Mouse (Mus musculus) stomach, embryonic 14.5 days (tissue): ENCODE measurements at regions not wholly inside any gene's neighbourhood (a gene's known extent, or its start where the extent isn't known, plus 50 kb on each side); places are given as distances from the start of the nearest gene placed in this dataset.
A peak's percentile ranks its signal among the peaks of the same experiment; 100 is the strongest.

ENCODE experiments used
- ATAC-seq: fragments of 200-750 bp; cut with Nextera tagmentation; 2 replicates; pipeline ENCODE4 v1.8.0; 2017; ENCODE audit warnings: low read depth, moderate TSS enrichment; ENCODE audit not compliant: insufficient number of reproducible peaks, insufficient read depth, low FRiP score
- H3K27ac ChIP-seq: fragments of 300-500 bp; sonication (generic); 2 replicates; pipeline ENCODE4 v1.5.1; 2014; ENCODE audit warnings: mild to moderate bottlenecking, low read length, moderate library complexity, mixed read lengths
- H3K27me3 ChIP-seq: fragments of 300-500 bp; sonication (generic); 2 replicates; pipeline ENCODE4 v1.6.1; 2014; ENCODE audit warnings: low read length, control low read depth, mixed read lengths; ENCODE audit not compliant: control insufficient read depth, insufficient read depth
- H3K36me3 ChIP-seq: fragments of 300-500 bp; sonication (generic); 2 replicates; pipeline ENCODE4 v1.6.1; 2014; ENCODE audit warnings: mild to moderate bottlenecking, control low read depth, low read length, moderate library complexity, mixed read lengths; ENCODE audit not compliant: control insufficient read depth, insufficient read depth
- H3K4me1 ChIP-seq: fragments of 300-500 bp; sonication (generic); 2 replicates; pipeline ENCODE4 v1.6.1; 2014; ENCODE audit warnings: low read length, control low read depth, mixed read lengths; ENCODE audit not compliant: control insufficient read depth, insufficient read depth
- H3K4me2 ChIP-seq: fragments of 300-500 bp; sonication (generic); replicated peaks from 2 replicates; pipeline ENCODE4 v1.6.1; 2014; ENCODE audit warnings: low read depth, low read length, control low read depth
- H3K4me3 ChIP-seq: fragments of 300-500 bp; sonication (generic); 2 replicates; pipeline ENCODE4 v1.5.1; 2014; ENCODE audit warnings: low read depth, low read length, control low read depth
- H3K9ac ChIP-seq: fragments of 300-500 bp; sonication (generic); replicated peaks from 2 replicates; pipeline ENCODE4 v1.6.1; 2014; ENCODE audit warnings: low read depth, mild to moderate bottlenecking, control low read depth, low read length, moderate library complexity, mixed read lengths
- H3K9me3 ChIP-seq: fragments of 300-500 bp; sonication (generic); 2 replicates; pipeline ENCODE4 v1.6.1; 2016; ENCODE audit warnings: low read depth, low read length, control low read depth; ENCODE audit not compliant: control insufficient read depth
- WGBS: fragments of 180-500 bp; shearing (Covaris S2); extraction: QIAGEN DNeasy Blood & Tissue Kit; methylation state at CpG from one replicate; pipeline ENCODE4 v1.1.7; 2014; 5-methylcytosine and 5-hydroxymethylcytosine counted together

DNA sequence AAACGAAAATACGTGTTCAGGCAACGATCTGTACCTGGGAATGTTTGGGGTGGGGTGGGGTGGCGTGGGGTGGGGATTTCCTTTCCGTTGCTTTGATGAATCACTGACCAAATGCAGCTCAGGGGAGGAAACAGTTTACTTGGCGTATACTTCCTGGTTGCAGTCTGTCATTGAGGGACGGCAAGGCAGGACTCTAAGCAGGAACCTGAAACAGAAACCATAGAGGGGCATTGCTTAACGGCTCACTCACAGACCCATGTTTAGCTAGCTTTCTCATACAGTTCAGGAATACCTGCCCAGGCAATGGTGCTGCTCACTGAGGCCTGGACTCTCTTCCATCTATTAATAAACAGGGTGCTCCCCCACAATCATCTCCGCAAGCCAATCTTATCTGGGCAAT, 55.1 kb upstream of the Smox start:
- H3K4me2 ChIP-seq: no peak overlapping the region
- ATAC-seq: no peak
- no peaks in the 10 kb centered on the region for H3K27me3 ChIP-seq
- H3K9ac ChIP-seq: no peak overlapping the region
- H3K9me3 ChIP-seq: no peaks in the 10 kb centered on the region
- H3K27ac ChIP-seq: no peak overlapping the region
- no peaks in the 10 kb centered on the region for H3K36me3 ChIP-seq
- WGBS: 72% methylated on average over 9 of the region's 9 CpGs
- no peak overlapping the region for H3K4me3 ChIP-seq
- H3K4me1 ChIP-seq: no peaks in the 10 kb centered on the region

DNA sequence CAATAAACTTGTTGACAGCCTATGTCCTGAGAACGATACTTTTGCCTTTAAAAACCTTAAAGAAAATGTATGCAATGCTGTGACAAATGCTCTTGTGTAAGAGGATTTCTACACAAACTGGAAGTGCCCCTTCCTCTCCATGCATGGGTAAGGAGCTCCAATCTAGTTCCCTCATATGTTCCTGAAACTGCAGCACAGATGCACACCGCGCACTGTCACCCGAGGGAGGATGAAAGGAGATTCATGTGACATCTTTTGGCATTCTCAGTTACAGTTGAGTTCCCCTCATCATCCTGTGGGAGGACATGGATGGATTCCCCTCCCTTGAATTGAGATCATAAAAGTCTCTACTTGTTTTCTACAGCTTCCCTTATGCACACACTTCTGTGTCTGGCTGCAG, 60.8 kb upstream of the Smox start:
- Histone ChIP-seq H3K9ac (no peak overlapping the region), H3K27me3 (no peaks in the 10 kb centered on the region), H3K4me1 (no peaks in the 10 kb centered on the region), H3K4me3 (no peak overlapping the region), H3K36me3 (no peaks in the 10 kb centered on the region), H3K9me3 (no peaks in the 10 kb centered on the region), H3K27ac (no peak overlapping the region), H3K4me2 (no peak overlapping the region)
- no peak for ATAC-seq
- WGBS: 87% methylated on average over 4 of the region's 4 CpGs

DNA sequence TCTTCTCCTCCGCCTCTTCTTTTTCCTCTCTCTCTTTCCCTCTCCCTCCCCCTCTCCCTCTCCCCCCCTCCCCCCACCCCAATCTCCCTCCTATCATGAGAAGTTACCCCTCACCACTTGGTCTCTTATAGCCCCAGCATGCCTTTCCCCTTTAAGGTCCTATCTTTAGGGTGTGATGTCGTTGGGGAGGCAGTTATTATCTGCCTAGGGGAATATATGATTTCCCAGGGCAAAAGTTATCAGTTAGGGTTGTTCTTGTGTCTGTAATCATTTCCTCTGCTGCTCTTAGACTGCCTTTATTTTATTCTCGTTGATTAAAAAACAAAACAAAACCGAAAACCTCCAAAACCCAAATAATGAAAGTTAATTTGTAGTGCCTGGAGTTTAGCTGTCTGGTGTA, 63.2 kb upstream of the Smox start:
- WGBS: 65% methylated on average over 4 of the region's 4 CpGs
- no peak for ATAC-seq
- H3K9ac ChIP-seq: no peak overlapping the region
- no peak overlapping the region for H3K27ac ChIP-seq
- H3K4me2 ChIP-seq: no peak overlapping the region
- H3K4me3 ChIP-seq: no peak overlapping the region
- no peaks in the 10 kb centered on the region for H3K4me1 ChIP-seq
- no peaks in the 10 kb centered on the region for H3K36me3 ChIP-seq
- no peaks in the 10 kb centered on the region for H3K27me3 ChIP-seq
- no peaks in the 10 kb centered on the region for H3K9me3 ChIP-seq

DNA sequence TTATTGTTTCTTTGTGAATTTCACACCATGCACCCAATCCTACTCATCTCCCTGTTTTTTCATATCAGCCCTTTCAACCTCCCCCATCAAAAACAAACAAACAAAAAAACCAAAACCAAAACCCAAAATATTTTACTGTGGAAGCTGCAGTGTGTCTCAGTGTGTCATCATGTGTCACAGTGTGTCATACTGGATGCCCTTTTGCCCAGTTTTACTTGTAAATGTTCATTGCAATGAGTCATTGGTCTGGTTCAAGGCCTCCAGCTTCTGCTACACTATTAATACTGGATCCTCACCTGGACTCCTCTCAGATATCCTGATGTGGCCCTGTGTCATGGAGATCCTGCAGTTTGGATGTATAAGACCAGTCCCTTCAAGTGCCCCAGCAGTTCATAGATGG, 64.4 kb upstream of the Smox start:
- Histone ChIP-seq H3K4me3 (no peak overlapping the region), H3K4me1 (no peaks in the 10 kb centered on the region)
- ATAC-seq: no peak

DNA sequence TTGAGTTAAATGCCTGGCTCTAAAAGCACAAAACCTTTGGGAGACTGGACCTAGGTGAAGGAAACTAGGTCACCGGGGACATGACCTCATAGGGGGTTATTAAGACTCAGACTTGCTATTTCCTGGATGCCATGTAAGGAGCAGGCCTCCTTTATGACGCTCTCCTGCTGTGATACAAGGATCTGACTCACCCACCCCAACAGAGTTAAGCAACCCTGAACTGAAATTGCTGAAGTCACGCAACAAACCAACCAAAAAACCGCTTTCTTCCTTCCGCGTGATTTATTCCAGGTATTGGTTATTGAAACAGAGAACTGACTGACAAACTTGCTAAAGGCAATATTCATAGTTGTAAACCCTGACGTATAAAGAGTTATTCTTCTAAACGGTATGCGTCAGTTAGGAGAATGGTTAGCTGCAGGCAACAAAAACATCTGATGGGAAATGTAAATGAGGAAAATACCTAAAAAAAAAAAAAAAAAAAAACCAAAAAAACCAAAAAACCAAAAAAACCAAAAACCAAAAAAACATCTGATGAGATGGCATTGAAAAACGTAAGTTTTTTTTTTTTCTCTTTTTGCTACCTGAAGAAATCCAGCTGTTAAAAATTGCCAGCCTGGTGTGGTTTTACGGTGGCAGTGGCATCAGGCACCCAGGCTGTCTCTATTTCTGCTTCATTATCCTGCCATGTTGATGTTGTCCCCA, 67.5 kb upstream of the Smox start:
- H3K9ac ChIP-seq: no peak overlapping the region
- H3K27ac ChIP-seq: no peak overlapping the region
- H3K9me3 ChIP-seq: no peaks in the 10 kb centered on the region
- WGBS: 78% methylated on average over 11 of the region's 11 CpGs
- H3K36me3 ChIP-seq: no peaks in the 10 kb centered on the region
- ATAC-seq: no peak
- no peak overlapping the region for H3K4me2 ChIP-seq
- H3K4me3 ChIP-seq: no peak overlapping the region
- H3K4me1 ChIP-seq: no peaks in the 10 kb centered on the region
- H3K27me3 ChIP-seq: no peaks in the 10 kb centered on the region

More for the DNA sequence above, 64.4 kb upstream of the Smox start:
- H3K27me3 ChIP-seq: no peaks in the 10 kb centered on the region
- no peaks in the 10 kb centered on the region for H3K9me3 ChIP-seq
- no peaks in the 10 kb centered on the region for H3K36me3 ChIP-seq
- no peak overlapping the region for H3K9ac ChIP-seq
- no peak overlapping the region for H3K4me2 ChIP-seq
- no peak overlapping the region for H3K27ac ChIP-seq

DNA sequence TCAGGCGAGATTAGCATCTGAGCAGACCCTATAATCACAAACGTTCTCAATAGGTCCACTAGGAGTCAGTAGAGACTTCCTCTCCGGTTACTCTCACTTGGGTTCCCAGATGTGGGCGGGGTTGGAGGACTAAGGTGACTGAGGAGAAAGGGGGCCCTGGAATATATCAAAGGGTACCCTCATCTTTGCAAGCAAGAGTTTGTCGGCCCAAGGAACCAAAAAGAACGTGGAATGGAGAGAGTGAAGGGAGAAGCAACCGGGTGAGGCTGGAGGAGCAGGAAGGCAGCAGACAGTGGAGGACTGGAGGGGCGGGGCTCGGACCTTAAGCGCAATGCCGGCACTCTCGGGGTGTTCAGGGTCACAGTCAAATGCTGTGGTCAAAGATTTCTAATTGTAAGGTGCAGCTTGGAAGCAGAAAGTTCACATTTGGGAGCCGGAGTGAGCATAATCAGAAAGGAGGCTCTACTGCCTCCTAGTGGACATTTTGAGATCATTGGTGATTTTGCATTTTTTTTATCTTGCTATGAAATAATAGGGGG, 68.3 kb upstream of the Smox start:
- H3K4me2 ChIP-seq: peak overlapping the region; percentile 49
- 2% methylated on average over 13 of the region's 13 CpGs for whole genome bisulfite sequencing
- no peak overlapping the region for H3K27ac ChIP-seq
- no peak overlapping the region for H3K9ac ChIP-seq
- no peaks in the 10 kb centered on the region for H3K4me1 ChIP-seq
- H3K27me3 ChIP-seq: no peaks in the 10 kb centered on the region
- no peaks in the 10 kb centered on the region for H3K36me3 ChIP-seq
- peak overlapping the region; percentile 29 for H3K4me3 ChIP-seq
- ATAC-seq: peak; percentile 82; the same call in 1 of the 2 replicates
- no peaks in the 10 kb centered on the region for H3K9me3 ChIP-seq

DNA sequence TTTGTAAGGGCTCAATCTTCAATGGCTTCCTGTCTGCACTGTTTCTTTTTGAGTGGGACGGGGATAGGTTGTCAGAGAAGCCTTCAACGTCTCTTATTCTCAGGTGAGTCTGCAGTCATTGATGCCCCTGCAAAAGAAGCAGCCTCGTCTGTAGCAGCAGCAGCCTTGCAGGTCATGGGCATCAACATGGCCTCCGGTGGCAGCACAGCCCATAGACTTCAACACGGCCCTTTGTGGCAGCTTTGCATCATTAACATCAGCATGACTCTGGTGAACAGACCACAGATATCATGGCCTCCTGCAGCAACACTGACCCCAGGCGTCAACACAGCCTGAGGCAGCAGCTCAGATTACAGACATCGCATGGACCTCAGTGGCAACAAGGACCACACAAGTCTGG, 65.4 kb upstream of the Rnf24 start:
- Histone ChIP-seq H3K4me3 (no peak overlapping the region), H3K4me2 (no peak overlapping the region), H3K4me1 (no peaks in the 10 kb centered on the region), H3K9me3 (no peaks in the 10 kb centered on the region), H3K27me3 (no peaks in the 10 kb centered on the region), H3K27ac (no peak overlapping the region), H3K9ac (no peak overlapping the region), H3K36me3 (no peaks in the 10 kb centered on the region)
- 64% methylated on average over 7 of the region's 7 CpGs for WGBS
- no peak for ATAC-seq

DNA sequence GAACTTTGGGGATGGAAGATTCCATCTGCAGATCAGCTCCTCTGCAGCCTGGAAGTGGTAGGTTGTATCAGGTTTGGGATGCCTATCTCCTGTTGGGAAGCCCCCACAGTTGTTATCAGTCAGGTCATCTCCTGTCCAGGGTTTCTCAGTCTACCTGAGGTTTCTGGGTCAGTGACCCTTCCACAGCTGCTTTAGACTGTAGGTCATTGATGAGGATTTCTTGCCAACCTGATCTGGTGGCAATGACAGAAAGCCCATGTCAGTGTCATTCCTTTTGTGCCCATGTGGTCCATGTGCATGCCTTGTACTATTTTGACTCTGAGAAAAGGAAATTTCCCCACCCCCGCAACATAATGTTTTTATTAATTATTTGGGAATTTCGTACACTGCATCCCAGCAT, 64.8 kb upstream of the Rnf24 start:
- H3K9ac ChIP-seq: no peak overlapping the region
- no peaks in the 10 kb centered on the region for H3K27me3 ChIP-seq
- H3K27ac ChIP-seq: no peak overlapping the region
- H3K4me2 ChIP-seq: no peak overlapping the region
- no peak overlapping the region for H3K4me3 ChIP-seq
- no peak for ATAC-seq
- no peaks in the 10 kb centered on the region for H3K4me1 ChIP-seq
- 93% methylated on average over 2 of the region's 2 CpGs for WGBS
- H3K9me3 ChIP-seq: no peaks in the 10 kb centered on the region
- no peaks in the 10 kb centered on the region for H3K36me3 ChIP-seq

DNA sequence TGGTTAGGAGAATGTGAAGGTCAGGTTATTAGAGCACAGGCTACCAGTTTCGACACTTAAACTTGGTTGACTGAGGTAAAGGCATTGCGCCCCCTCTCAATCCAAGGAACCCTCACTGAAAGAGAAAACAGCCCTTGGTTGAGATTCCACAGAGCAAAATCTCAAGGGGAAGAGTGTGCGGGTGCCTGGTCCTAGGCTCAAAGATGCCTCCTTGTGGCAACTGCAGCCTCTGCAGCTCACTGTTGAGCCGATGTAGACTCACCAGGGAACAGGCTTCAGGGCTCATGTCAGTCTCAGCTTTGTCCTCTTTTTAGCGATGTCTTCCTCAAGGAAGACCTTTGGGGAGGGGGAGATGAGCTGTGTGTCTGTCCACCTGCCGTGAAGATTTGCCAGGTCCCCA, 63.8 kb upstream of the Rnf24 start:
- no peak overlapping the region for H3K27ac ChIP-seq
- no peaks in the 10 kb centered on the region for H3K4me1 ChIP-seq
- H3K36me3 ChIP-seq: no peaks in the 10 kb centered on the region
- H3K9ac ChIP-seq: no peak overlapping the region
- ATAC-seq: peak; percentile 64; the same call in 1 of the 2 replicates
- WGBS: 34% methylated on average over 6 of the region's 6 CpGs
- H3K27me3 ChIP-seq: no peaks in the 10 kb centered on the region
- H3K4me3 ChIP-seq: no peak overlapping the region
- no peak overlapping the region for H3K4me2 ChIP-seq
- no peaks in the 10 kb centered on the region for H3K9me3 ChIP-seq
